Mouse (Mus musculus) erythroblast, embryonic 14.5 days (primary cell): ENCODE measurements at regions not wholly inside any gene's neighbourhood (a gene's known extent, or its start where the extent isn't known, plus 50 kb on each side); places are given as distances from the start of the nearest gene placed in this dataset.

Source experiments
- GATA1 ChIP-seq: IDR thresholded peaks from 2 replicates; pipeline ENCODE4 v1.6.1; 2012; ENCODE audit warnings: low read length, inconsistent platforms, mixed read lengths
- TAL1 ChIP-seq: IDR thresholded peaks from 3 replicates; pipeline ENCODE4 v1.6.1; 2012; ENCODE audit warnings: low read length, inconsistent platforms, mixed read lengths

GRCm38 (mm10) chr4:153017816-153018137, 464.8 kb downstream of the Ajap1 start:
- TF ChIP-seq TAL1 (no peak), GATA1 (no peak)
